Mouse (Mus musculus): ENCODE results near the gene Hist1h4i. TPM values are rescaled to one million over a fixed set of nuclear protein-coding genes. Genes with fewer than 3 reads are reported as not detected.
"Not testable (repeated sequence)": the region's sequence is repeated elsewhere in the genome, so short reads cannot be mapped to it uniquely, and the experiment has no call there.

Gene Hist1h4i
- polyA plus RNA-seq, 1 experiment from 2014 or later, result 19.1 TPM

GRCm38 (mm10) chr13:22043503-22044431 is 2.6 kb upstream of the Hist1h4i start:
- ATAC-seq (ENCODE audit: insufficient read depth, low FRiP score, low read depth), result peak; percentile 6; the same call in 1 of the 2 replicates
- Histone ChIP-seq H3K4me2 (peak overlapping the region; percentile 62), H3K9ac (peak overlapping the region; percentile 25; the same call in 1 of the 2 replicates), H3K36me3 (no peaks in the 10 kb centered on the region), H3K4me1 (peaks cover 8% of the 10 kb centered on the region; the same call in 1 of the 2 replicates), H3K4me3 (replicated peaks) (peak overlapping the region; percentile 39), H3K27ac (peak overlapping the region; percentile 85), H3K9me3 (no peaks in the 10 kb centered on the region), H3K27me3 (replicated peaks) (no peaks in the 10 kb centered on the region)
- under 1% methylated on average over 14 of the region's 14 CpGs for WGBS

GRCm38 (mm10) chr13:22042568-22043502 is 1.7 kb upstream of the Hist1h4i start, which contains the start of the genes Hist1h2ag and Hist1h2bj:
Gene Hist1h2ag, minus strand, starts transcription at chr13:22042944.
Gene Hist1h2bj, plus strand, starts transcription at chr13:22043214.
- Histone ChIP-seq H3K9ac (peak within 1 kb of the TSS; percentile 25; the same call in 1 of the 2 replicates), H3K4me2 (peak within 1 kb of the TSS; percentile 79), H3K27ac (peak within 1 kb of the TSS; percentile 90), H3K4me3 (replicated peaks) (peak within 1 kb of the TSS; percentile 40)
- not testable (repeated sequence) for H3K4me1 ChIP-seq; H3K36me3 ChIP-seq; H3K27me3 ChIP-seq (replicated peaks); H3K9me3 ChIP-seq
- ATAC-seq (ENCODE audit: insufficient read depth, low FRiP score, low read depth), result peak; percentile 90
- whole genome bisulfite sequencing, result under 1% methylated on average over 41 of the region's 80 CpGs

- H3K4me1 ChIP-seq, result peaks cover 8% of the 10 kb centered on the region; the same call in 1 of the 2 replicates
- H3K36me3 ChIP-seq, result no peaks in the 10 kb centered on the region
- 3% methylated on average over 13 of the region's 13 CpGs for WGBS
- H3K9ac ChIP-seq, result peak overlapping the region; percentile 16; the same call in 1 of the 2 replicates
- H3K27ac ChIP-seq, result peak overlapping the region; percentile 90
- H3K27me3 ChIP-seq (replicated peaks), result no peaks in the 10 kb centered on the region
- ATAC-seq (ENCODE audit: insufficient read depth, low FRiP score, low read depth), result no peak
- no peaks in the 10 kb centered on the region for H3K9me3 ChIP-seq
- H3K4me2 ChIP-seq, result peak overlapping the region; percentile 79
- peak overlapping the region; percentile 40 for H3K4me3 ChIP-seq (replicated peaks)
Measured at GRCm38 (mm10) chr13:22041651-22042567, 747 bp upstream of the Hist1h4i start.

GRCm38 (mm10) chr13:22040464-22041141 is 559 bp downstream of the Hist1h4i start:
- Histone ChIP-seq H3K36me3 (no peaks in the 10 kb centered on the region), H3K27me3 (replicated peaks) (no peaks in the 10 kb centered on the region), H3K9ac (peak overlapping the region; percentile 52), H3K27ac (peak overlapping the region; percentile 96), H3K4me1 (peaks cover 15% of the 10 kb centered on the region), H3K9me3 (no peaks in the 10 kb centered on the region), H3K4me3 (replicated peaks) (peak overlapping the region; percentile 45), H3K4me2 (peak overlapping the region; percentile 79)
- peak; percentile 4; the same call in 1 of the 2 replicates for ATAC-seq (ENCODE audit: insufficient read depth, low FRiP score, low read depth)
- under 1% methylated on average over 24 of the region's 24 CpGs for WGBS

GRCm38 (mm10) chr13:22039951-22040463 is 1.2 kb downstream of the Hist1h4i start:
- Histone ChIP-seq H3K4me1 (peaks cover 15% of the 10 kb centered on the region), H3K4me3 (replicated peaks) (peak overlapping the region; percentile 45), H3K27ac (peak overlapping the region; percentile 96), H3K4me2 (peak overlapping the region; percentile 79), H3K9ac (no peak overlapping the region; the same call in 1 of the 2 replicates), H3K36me3 (no peaks in the 10 kb centered on the region), H3K9me3 (no peaks in the 10 kb centered on the region), H3K27me3 (replicated peaks) (no peaks in the 10 kb centered on the region)
- ATAC-seq (ENCODE audit: insufficient read depth, low FRiP score, low read depth), result no peak
- WGBS, result 7% methylated on average over 2 of the region's 2 CpGs

- WGBS, result 60% methylated on average over 5 of the region's 5 CpGs
- Histone ChIP-seq H3K27me3 (replicated peaks) (no peaks in the 10 kb centered on the region), H3K4me1 (peaks cover 15% of the 10 kb centered on the region), H3K36me3 (no peaks in the 10 kb centered on the region), H3K9me3 (no peaks in the 10 kb centered on the region), H3K4me3 (replicated peaks) (no peak overlapping the region), H3K4me2 (no peak overlapping the region), H3K27ac (no peak overlapping the region; the same call in 1 of the 2 replicates), H3K9ac (no peak overlapping the region)
- no peak for ATAC-seq (ENCODE audit: insufficient read depth, low FRiP score, low read depth)
Measured at GRCm38 (mm10) chr13:22039364-22039763, 1.8 kb downstream of the Hist1h4i start.

GRCm38 (mm10) chr13:22037415-22037814 is 3.7 kb downstream of the Hist1h4i start:
- WGBS, result 62% methylated on average over 2 of the region's 2 CpGs
- H3K4me3 ChIP-seq (replicated peaks), result no peak overlapping the region
- no peak overlapping the region for H3K9ac ChIP-seq
- no peaks in the 10 kb centered on the region for H3K27me3 ChIP-seq (replicated peaks)
- peaks cover 15% of the 10 kb centered on the region for H3K4me1 ChIP-seq
- H3K36me3 ChIP-seq, result no peaks in the 10 kb centered on the region
- no peaks in the 10 kb centered on the region for H3K9me3 ChIP-seq
- ATAC-seq (ENCODE audit: insufficient read depth, low FRiP score, low read depth), result no peak
- peak overlapping the region; percentile 88 for H3K27ac ChIP-seq
- no peak overlapping the region for H3K4me2 ChIP-seq

GRCm38 (mm10) chr13:22036986-22037385 is 4.2 kb downstream of the Hist1h4i start:
- no peaks in the 10 kb centered on the region for H3K9me3 ChIP-seq
- H3K9ac ChIP-seq, result peak overlapping the region; percentile 29; the same call in 1 of the 2 replicates
- H3K27ac ChIP-seq, result peak overlapping the region; percentile 88
- H3K4me2 ChIP-seq, result peak overlapping the region; percentile 64
- peak overlapping the region; percentile 39 for H3K4me3 ChIP-seq (replicated peaks)
- H3K4me1 ChIP-seq, result peaks cover 12% of the 10 kb centered on the region
- no peaks in the 10 kb centered on the region for H3K36me3 ChIP-seq
- no peaks in the 10 kb centered on the region for H3K27me3 ChIP-seq (replicated peaks)
- 52% methylated on average over 3 of the region's 3 CpGs for WGBS
- no peak for ATAC-seq (ENCODE audit: insufficient read depth, low FRiP score, low read depth)

- Histone ChIP-seq H3K4me2 (peak overlapping the region; percentile 64), H3K9me3 (no peaks in the 10 kb centered on the region), H3K9ac (peak overlapping the region; percentile 29), H3K36me3 (no peaks in the 10 kb centered on the region), H3K4me3 (replicated peaks) (peak overlapping the region; percentile 39), H3K4me1 (peaks cover 10% of the 10 kb centered on the region), H3K27ac (peak overlapping the region; percentile 88), H3K27me3 (replicated peaks) (no peaks in the 10 kb centered on the region)
- ATAC-seq (ENCODE audit: insufficient read depth, low FRiP score, low read depth), result no peak; the same call in 1 of the 2 replicates
- 2% methylated on average over 21 of the region's 23 CpGs for WGBS
Measured at GRCm38 (mm10) chr13:22036149-22036956, 4.8 kb downstream of the Hist1h4i start.

Measured in stomach, embryonic 15.5 days (tissue).